8 mouse cellular contexts compared by ENCODE assay signal in genomic region chr7:68275838-68276731, GRCm38 (mm10). TPM values are rescaled to one million over a fixed set of nuclear protein-coding genes. Genes with fewer than 3 reads are reported as not detected.
DNase-seq lines count a peak whose midpoint lies in the region; ATAC-seq and TF ChIP-seq lines count a peak whose summit lies in the region.

No protein-coding gene starts in this region.

- no peak for TF ChIP-seq CTCF in liver, postnatal 0 days (IDR thresholded peaks at IDR 0.05; ENCODE audit: low read depth)

- peak overlapping the region; percentile 96 for H3K4me2 ChIP-seq in heart, embryonic 16.5 days (ENCODE audit: low read depth, low read length)
- peak overlapping the region; percentile 87 for H3K4me2 ChIP-seq in intestine, embryonic 16.5 days (ENCODE audit: low read depth, low read length)
- H3K4me2 ChIP-seq in liver, postnatal 0 days (ENCODE audit: low read depth, low read length): peak overlapping the region; percentile 77

- H3K9ac ChIP-seq in heart, embryonic 16.5 days (ENCODE audit: low read length): peak overlapping the region; percentile 76
- H3K9ac ChIP-seq in intestine, embryonic 16.5 days (ENCODE audit: low read depth, low read length): peak overlapping the region; percentile 55
- peak overlapping the region; percentile 62 for H3K9ac ChIP-seq in liver, postnatal 0 days (replicated peaks)

- H3K4me3 ChIP-seq in heart, embryonic 16.5 days (ENCODE audit: low read length): peak overlapping the region; percentile 62
- H3K4me3 ChIP-seq in intestine, embryonic 16.5 days (ENCODE audit: low read length): peak overlapping the region; percentile 47
- H3K4me3 ChIP-seq in liver, postnatal 0 days (ENCODE audit: low read depth, low read length): peak overlapping the region; percentile 56

- no peaks in the 10 kb centered on the region for H3K9me3 ChIP-seq in heart, embryonic 16.5 days (replicated peaks; ENCODE audit: control insufficient read depth, low read length)
- no peaks in the 10 kb centered on the region for H3K9me3 ChIP-seq in intestine, embryonic 16.5 days (ENCODE audit: control insufficient read depth, low read length)
- H3K9me3 ChIP-seq in liver, postnatal 0 days (ENCODE audit: low read length): no peaks in the 10 kb centered on the region

- H3K4me1 ChIP-seq in heart, embryonic 16.5 days (ENCODE audit: control insufficient read depth, insufficient read depth, low read length): peaks cover 8% of the 10 kb centered on the region
- peaks cover 5% of the 10 kb centered on the region; the same call in 1 of the 2 replicates for H3K4me1 ChIP-seq in intestine, embryonic 16.5 days (ENCODE audit: control insufficient read depth, insufficient read depth, low read length)
- H3K4me1 ChIP-seq in liver, postnatal 0 days (ENCODE audit: insufficient read depth): peaks cover 10% of the 10 kb centered on the region

- H3K27ac ChIP-seq in heart, embryonic 16.5 days (ENCODE audit: low read length): peak overlapping the region; percentile 70
- no peak overlapping the region for H3K27ac ChIP-seq in intestine, embryonic 16.5 days (ENCODE audit: low read length)
- H3K27ac ChIP-seq in liver, postnatal 0 days (ENCODE audit: low read depth): peak overlapping the region; percentile 90

- no peak for DNase-seq in heart, postnatal 4 days
- peak; percentile 42 for DNase-seq in embryo, embryonic 10.5 days (ENCODE audit: low spot score)
- peak; percentile 70 for DNase-seq in liver, postnatal 0 days
- peak; percentile 32 for DNase-seq in retina, postnatal 1 day
- no peak for DNase-seq in right cerebral cortex, postnatal 10 days (ENCODE audit: low spot score in 2 of 2)
- DNase-seq in testis, postnatal 10 days (ENCODE audit: low spot score): no peak

- 8% methylated on average over 36 of the region's 36 CpGs for whole genome bisulfite sequencing in heart, embryonic 16.5 days
- 9% methylated on average over 36 of the region's 36 CpGs for WGBS in intestine, embryonic 16.5 days
- 12% methylated on average over 36 of the region's 36 CpGs for WGBS in liver, postnatal 0 days (ENCODE audit: insufficient replicate concordance)

- no peaks in the 10 kb centered on the region; the same call in 1 of the 2 replicates for H3K27me3 ChIP-seq in heart, embryonic 16.5 days (ENCODE audit: control insufficient read depth, insufficient read depth, low read length)
- H3K27me3 ChIP-seq in intestine, embryonic 16.5 days (replicated peaks; ENCODE audit: control insufficient read depth, insufficient read depth, low read length): no peaks in the 10 kb centered on the region; the same call in 1 of the 2 replicates
- no peaks in the 10 kb centered on the region for H3K27me3 ChIP-seq in liver, postnatal 0 days (ENCODE audit: insufficient read depth, low read length)

- no peaks in the 10 kb centered on the region for H3K36me3 ChIP-seq in heart, embryonic 16.5 days (ENCODE audit: control insufficient read depth, insufficient read depth)
- no peaks in the 10 kb centered on the region for H3K36me3 ChIP-seq in intestine, embryonic 16.5 days (ENCODE audit: control insufficient read depth, insufficient read depth, low read length)
- H3K36me3 ChIP-seq in liver, postnatal 0 days (replicated peaks; ENCODE audit: insufficient read depth, low read length): no peaks in the 10 kb centered on the region

- TF ChIP-seq EP300 in liver, postnatal 0 days (IDR thresholded peaks at IDR 0.05; ENCODE audit: low read depth): no peak

- peak; percentile 43 for ATAC-seq in heart, embryonic 16.5 days (replicated peaks; ENCODE audit: extremely low read depth, insufficient read depth, low FRiP score)
- ATAC-seq in intestine, embryonic 16.5 days: peak; percentile 61
- ATAC-seq in liver, postnatal 0 days: peak; percentile 65

RNA-seq across cellular contexts. Expression of gene Fam169b, which starts 2.4 kb away (rescaled TPM):
- 7.2 and 15.1 TPM in 2 replicates for polyA plus RNA-seq in heart, embryonic 16.5 days (2015; fragmentation: Nextera tagmentation; extraction: Ambion mirVana)
- under 1 TPM in 1 of 2 experiments, not detected in 1; 0.24 TPM for total RNA-seq in heart, postnatal 4 days (2021)
- 0.33 and 0.42 TPM in 2 replicates for polyA plus RNA-seq in intestine, embryonic 16.5 days (2015; fragmentation: Nextera tagmentation; extraction: Ambion mirVana)
- polyA plus RNA-seq in liver, postnatal 0 days (2015; fragmentation: Nextera tagmentation; extraction: Ambion mirVana): 4.5 and 4.7 TPM in 2 replicates

RNA-seq across cellular contexts. Expression of gene Pgpep1l, which starts 12.1 kb away (rescaled TPM):
- polyA plus RNA-seq in heart, embryonic 16.5 days (2015; fragmentation: Nextera tagmentation; extraction: Ambion mirVana): 0.71 TPM in 1 of 2 replicates, not detected in the other
- not detected for total RNA-seq in heart, postnatal 4 days (2021)
- not detected in 2 replicates for polyA plus RNA-seq in intestine, embryonic 16.5 days (2015; fragmentation: Nextera tagmentation; extraction: Ambion mirVana)
- not detected in 2 replicates for polyA plus RNA-seq in liver, postnatal 0 days (2015; fragmentation: Nextera tagmentation; extraction: Ambion mirVana)

Comparison
In these comparisons a context has a peak if more than half of its experiments do, and no peak if none do; other contexts are left out.
1. DNase-seq: peak in embryo, embryonic 10.5 days (single experiment), liver, postnatal 0 days (single experiment) and retina, postnatal 1 day (single experiment); none in heart, postnatal 4 days (single experiment), right cerebral cortex, postnatal 10 days (0 of 2) and testis, postnatal 10 days (single experiment).
2. Peak in every context shown above with its lines, with median percentiles within 50 percentile points of each other: ATAC-seq, H3K4me2 ChIP-seq, H3K4me3 ChIP-seq and H3K9ac ChIP-seq.